Mouse (Mus musculus) ZHBTc4 (cell line): ENCODE measurements around the gene Basp1.
"Not testable (repeated sequence)": the region's sequence is repeated elsewhere in the genome, so short reads cannot be mapped to it uniquely, and the experiment has no call there.

Source experiments
- DNase-seq: peaks from one replicate; pipeline ENCODE4 v3.0.0-alpha.2; 2011; ENCODE audit warnings: low read depth, low spot score

Basp1 gene

GRCm38 (mm10) chr15:25413378-25413901 is at the start of gene Basp1:
TSS of gene Basp1 (minus strand) at chr15:25413764.
- peak; percentile 86 for DNase-seq

DNA sequence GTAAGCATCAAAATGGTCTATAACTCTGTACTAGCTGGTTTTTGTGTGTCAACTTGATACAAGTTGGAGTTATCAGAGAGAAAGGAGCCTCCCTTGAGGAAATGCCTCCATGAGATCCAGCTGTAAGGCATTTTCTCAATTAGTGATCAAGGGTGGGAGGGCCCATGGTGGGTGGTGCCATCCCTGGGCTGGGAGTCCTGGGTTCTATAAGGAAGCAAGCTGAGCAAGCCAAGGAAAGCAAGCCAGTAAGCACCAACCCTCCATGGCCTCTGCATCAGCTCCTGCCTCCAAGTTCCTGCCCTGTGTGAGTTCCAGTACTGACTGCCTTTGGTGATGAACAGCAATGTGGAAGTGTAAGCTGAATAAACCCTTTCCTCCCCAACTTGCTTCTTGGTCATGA is 49.5 kb upstream of the Basp1 start:
- not testable (repeated sequence) for DNase-seq

DNA sequence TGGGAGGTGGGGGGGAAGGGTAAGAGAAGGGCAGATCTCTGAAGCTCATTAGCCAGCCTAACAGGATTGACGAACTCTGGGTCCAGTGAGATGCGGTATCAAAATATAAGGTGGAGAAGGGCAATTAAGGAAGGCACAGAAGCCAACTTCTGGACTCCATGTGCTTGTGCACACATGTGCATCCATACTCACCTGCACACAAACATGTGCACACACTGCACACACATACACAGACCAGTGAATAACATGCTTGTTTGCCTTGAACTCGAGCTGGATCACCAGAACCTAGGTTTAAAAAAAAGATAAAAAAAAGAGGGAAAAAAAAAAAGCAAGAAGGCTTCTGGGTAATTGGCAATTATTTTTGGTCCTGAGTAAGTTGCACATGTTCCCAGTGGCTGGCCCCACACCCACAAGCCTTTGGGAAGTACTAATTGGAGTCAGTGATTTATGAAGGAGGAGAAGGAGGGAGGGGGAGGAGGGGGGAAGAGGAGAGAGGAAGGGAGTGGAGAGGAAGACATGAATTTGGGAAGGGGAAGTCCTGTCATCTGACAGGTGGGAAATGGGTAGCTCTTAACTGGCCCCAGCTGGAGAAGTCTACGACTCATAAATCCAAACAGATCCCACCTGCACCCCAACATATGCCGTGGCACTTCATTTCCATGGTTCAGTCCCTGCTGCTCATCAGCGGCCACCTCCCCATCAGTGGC is 48.6 kb upstream of the Basp1 start:
- no peak for DNase-seq

GRCm38 (mm10) chr15:25459901-25460300 is 46.3 kb upstream of the Basp1 start:
- no peak for DNase-seq

- DNase-seq: peak; percentile 18
These were observed 43.9 kb upstream of the Basp1 start for GRCm38 (mm10) chr15:25457421-25457820.

DNA sequence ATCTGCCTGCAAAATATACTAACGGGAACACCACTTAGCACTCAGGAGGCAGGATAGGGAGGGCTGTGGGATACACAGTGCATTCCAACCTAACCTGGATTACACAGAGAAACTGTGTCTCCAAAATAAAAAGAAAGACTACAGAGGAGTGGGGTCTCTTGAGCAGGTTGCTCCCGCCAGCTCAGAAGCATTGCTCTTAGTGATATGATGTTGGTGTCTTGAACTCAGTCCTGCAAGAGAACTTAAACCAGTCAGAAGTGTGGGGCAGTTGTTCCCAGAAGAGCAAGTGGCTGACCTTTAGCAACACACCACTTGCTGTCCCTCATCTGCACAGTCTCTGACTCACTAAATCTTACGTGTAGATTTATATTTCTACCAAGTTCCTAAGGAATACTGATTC is 40.0 kb upstream of the Basp1 start:
- DNase-seq: no peak

GRCm38 (mm10) chr15:25449348-25449747 is 35.8 kb upstream of the Basp1 start:
- no peak for DNase-seq

- no peak for DNase-seq
These were observed 35.3 kb upstream of the Basp1 start for GRCm38 (mm10) chr15:25448703-25449340.

DNA sequence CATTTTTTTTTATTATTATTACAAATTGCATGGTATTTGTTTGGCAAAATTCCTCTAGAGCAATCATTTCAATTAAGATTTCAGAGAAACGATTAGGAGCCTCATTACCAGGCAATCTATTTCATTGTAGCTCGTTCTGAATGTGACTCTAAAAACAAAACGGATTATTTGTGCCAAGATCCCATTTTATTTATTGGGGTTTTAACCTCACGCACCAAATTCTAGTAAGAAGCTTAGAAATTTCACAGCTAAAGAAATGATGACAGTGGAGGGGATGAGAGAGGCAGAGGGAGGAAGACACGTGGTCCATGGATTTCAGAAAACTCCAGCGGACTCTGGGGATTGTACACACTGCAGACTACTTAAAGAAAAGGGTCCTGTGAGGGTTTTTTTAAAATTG is 33.6 kb upstream of the Basp1 start:
- DNase-seq: no peak

DNA sequence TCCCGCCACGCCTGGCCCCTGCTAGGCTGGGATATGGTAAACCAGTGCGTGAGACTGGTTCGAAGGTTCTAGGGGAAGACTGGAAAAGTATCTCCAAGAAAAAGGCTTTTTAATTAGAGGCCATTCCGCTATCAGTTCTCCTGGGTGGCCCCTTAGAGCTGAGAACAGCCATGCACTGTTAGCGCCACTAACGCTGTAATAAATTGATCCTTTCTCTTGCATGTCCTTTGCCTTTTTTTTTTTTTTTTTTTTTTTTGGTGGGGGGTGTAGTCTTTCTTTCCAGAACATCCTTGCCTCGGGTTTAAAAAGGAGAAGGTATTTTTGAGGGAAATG is 32.6 kb upstream of the Basp1 start:
- DNase-seq: no peak

- peak; percentile 52 for DNase-seq
These were observed 32.0 kb upstream of the Basp1 start for GRCm38 (mm10) chr15:25445361-25446154.

GRCm38 (mm10) chr15:25444208-25444607 is 30.6 kb upstream of the Basp1 start:
- DNase-seq: no peak

DNA sequence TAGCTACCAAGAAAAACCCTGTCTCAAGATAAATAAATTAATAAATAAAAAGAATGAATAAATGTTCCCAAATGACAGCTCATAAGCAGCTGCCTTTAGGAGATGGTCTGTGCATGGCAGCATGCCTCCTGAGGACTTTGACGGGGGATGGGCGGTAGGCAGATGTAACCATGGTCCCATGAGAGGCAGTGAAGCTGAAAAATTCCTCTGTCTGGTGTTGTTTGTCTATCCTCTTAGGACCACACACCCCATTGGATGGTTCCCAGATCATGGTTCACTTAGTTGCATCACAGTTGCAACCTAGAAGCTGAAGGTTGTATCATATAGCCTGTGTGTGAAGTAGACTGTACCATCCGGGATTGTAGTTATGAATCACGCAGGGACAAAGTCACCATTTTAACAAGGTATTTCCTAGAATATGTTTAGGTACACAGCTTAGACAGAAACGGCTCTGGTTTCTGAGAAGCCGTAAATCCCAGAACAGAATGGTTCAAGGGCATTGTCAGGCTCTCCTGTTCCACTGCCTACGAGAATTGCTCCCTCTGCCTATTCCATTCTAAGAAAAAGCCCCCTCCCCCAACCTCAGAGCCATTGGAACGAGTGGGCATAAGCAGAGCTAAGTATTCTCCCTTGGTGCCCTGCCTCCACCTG is 29.7 kb upstream of the Basp1 start:
- DNase-seq: no peak

DNA sequence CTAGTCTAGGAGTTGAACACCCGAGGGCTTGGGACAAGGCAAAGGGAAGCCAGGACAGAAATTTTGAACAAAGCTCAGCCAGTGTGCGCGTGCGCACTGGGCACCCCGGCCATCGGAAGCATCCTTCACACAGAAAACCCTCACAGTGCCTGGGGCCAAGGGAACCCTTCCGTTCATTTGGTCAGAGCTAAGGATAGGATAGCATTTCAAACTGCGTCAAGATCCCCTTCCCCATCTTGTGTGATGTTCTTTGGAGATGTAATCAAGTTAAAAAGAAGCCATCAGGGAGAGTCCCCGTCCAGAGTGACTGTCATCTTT is 28.3 kb upstream of the Basp1 start:
- DNase-seq: peak; percentile 11

DNA sequence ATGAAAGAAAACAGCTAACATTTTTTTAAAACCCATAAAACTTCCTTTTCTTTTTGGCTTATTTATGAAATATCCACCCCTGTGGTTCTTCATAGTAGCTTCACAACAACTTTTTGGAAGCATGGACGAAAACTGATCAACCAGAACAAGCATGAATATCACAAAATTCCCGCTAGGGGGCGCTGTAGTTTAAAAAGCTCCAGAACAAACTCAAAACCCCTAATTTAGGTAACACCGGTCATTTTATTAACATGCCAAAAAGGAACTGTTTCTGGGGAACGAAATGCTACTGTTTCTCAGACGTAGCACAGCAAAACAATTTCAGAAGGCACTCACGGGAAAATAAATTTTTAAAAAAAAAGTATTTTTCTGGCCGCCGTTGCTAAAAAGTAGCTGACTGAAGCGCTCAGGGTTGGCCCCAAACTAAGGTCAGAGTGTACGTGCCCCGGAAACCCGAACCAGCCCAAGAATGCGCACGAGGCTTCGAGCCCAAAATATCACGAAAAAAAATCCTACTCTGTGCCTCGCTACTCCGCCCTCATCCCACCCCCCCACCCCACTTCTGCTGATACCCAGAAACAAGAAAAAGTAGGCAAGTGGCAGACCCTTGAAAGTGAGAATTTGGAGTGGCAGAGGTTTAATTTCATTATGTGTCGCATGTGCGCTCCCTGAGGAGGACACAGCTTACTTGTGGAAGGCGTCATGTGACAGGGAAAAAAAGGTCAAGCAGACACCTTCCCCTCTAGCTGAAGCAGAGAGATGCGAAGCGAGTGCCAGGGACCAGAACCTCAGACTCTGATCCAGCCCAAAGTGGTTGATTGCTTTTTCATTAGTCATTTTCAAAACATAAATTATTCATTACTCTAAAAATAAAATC is 27.7 kb upstream of the Basp1 start:
- peak; percentile 75 for DNase-seq

DNA sequence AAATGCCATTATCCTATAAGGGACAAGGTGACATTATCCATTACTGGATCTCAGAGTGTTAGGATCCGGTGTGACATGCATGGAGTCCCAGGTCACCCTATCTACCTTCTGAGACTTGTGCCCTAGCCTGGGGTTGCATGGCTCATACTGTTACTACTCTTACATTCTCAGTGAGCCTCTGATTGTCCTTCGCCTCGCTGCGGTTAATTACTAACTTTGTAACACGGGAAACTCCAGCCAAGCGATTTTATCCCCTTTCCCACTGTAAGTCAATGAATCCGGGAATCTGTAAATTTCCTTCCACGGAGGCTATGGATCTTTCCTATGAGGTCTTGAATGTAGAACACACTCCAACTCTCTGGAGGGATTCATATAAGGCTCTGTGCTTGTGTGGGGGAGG is 26.8 kb upstream of the Basp1 start:
- no peak for DNase-seq

- DNase-seq: no peak
These were observed 18.8 kb upstream of the Basp1 start for GRCm38 (mm10) chr15:25432341-25432740.

DNA sequence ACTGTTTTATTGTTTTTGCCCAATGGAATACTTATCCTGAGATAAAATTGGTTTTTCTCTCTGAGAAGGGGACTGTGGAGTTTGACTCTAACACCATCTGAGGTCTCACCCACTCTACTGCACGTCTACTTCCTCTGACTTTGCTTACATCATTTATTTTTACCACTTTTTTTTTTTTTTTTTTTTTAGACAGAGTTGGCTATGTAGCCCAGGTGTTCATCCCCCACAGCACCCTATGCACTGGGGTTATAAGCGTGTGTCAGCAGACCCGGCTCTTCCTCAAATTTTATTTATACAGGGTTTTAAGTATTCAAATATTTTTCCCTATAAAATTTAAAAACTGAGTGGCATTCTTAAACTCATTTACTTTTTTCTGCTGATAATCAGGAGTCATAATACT is 16.6 kb upstream of the Basp1 start:
- no peak for DNase-seq

DNA sequence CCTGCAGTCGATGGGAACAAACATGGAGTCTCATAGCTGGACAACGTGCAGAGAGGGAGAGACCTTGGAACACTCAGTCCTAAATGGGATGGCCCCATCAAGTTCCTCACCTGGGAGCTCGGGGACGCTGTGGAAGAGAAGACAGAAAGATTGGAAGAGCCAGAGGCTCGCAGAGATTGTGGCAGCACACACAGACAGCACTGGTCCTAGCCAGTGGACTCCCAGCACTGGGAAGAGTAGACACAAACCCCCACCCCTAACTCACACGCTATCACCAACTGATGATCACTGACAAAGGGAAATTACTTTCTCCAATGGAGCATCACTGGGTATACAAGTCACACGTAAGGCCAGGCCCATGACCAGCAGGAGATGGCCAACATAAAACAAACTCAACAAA is 15.4 kb upstream of the Basp1 start:
- no peak for DNase-seq

GRCm38 (mm10) chr15:25428551-25428950 is 15.0 kb upstream of the Basp1 start:
- DNase-seq: peak; percentile 75

DNA sequence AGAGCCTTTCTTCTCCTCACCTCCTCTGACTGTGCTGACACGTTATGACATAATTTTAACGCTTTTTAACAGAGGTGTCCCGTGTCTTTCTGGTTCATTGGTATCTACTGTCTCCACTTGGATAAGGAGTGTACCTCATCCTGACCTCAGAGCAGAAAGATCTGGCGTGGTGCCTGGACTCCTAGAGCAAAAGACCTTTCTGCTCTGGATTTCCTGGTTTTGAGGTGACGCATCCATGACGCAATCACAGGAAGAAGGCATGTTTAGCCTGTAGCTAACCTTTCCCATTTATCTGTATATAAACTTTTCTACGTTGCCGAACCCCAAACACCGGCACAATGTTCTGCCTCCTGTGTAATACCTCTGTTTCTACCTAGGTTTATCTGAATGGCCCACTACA is 6.7 kb upstream of the Basp1 start:
- no peak for DNase-seq
